Mouse (Mus musculus) stomach, postnatal 0 days (tissue): ENCODE measurements around the gene Zfp513.

Experiments used
- CTCF ChIP-seq: IDR thresholded peaks from 2 replicates; pipeline ENCODE4 v1.5.1; 2016; ENCODE audit warnings: antibody characterized with exemption, low read depth, mild to moderate bottlenecking, moderate library complexity
- EP300 ChIP-seq: optimal IDR thresholded peaks from 2 replicates; pipeline ENCODE3; 2016; ENCODE audit warnings: antibody characterized with exemption

GRCm38 (mm10) chr5:31201042-31201741, 911 bp downstream of the Zfp513 start:
- no peak for TF ChIP-seq CTCF
- no peak for TF ChIP-seq EP300
